Mouse (Mus musculus): ENCODE data around the gene Ksr1.

Gene Ksr1

GRCm38 (mm10) chr11:78986311-78987002 is 159.8 kb downstream of the Ksr1 start:
- in situ Hi-C loops (cut with MboI, MseI) = no loop called here

GRCm38 (mm10) chr11:78985505-78985904 is 160.7 kb downstream of the Ksr1 start:
- in situ Hi-C loops (cut with MboI, MseI) = no loop called here

GRCm38 (mm10) chr11:78984483-78985177 is 161.6 kb downstream of the Ksr1 start, which contains the start of gene Lgals9:
Gene Lgals9, minus strand, starts transcription at chr11:78984946.
- in situ Hi-C loops (cut with MboI, MseI) = no loop called here

GRCm38 (mm10) chr11:78983539-78983938 is 162.7 kb downstream of the Ksr1 start:
- in situ Hi-C loops (cut with MboI, MseI) = no loop called here

GRCm38 (mm10) chr11:78982513-78983291 is 163.5 kb downstream of the Ksr1 start:
- in situ Hi-C loops (cut with MboI, MseI) = no loop called here

GRCm38 (mm10) chr11:78982042-78982441 is 164.2 kb downstream of the Ksr1 start:
- in situ Hi-C loops (cut with MboI, MseI) = no loop called here

GRCm38 (mm10) chr11:78980083-78980634 is 166.0 kb downstream of the Ksr1 start:
- in situ Hi-C loops (cut with MboI, MseI) = no loop called here

- in situ Hi-C loops (cut with MboI, MseI) = no loop called here
Measured at GRCm38 (mm10) chr11:78978176-78979019, 167.8 kb downstream of the Ksr1 start.

- in situ Hi-C loops (cut with MboI, MseI) = no loop called here
Measured at GRCm38 (mm10) chr11:78976731-78977510, 169.3 kb downstream of the Ksr1 start.

- in situ Hi-C loops (cut with MboI, MseI) = no loop called here
Measured at GRCm38 (mm10) chr11:78973381-78974150, 172.6 kb downstream of the Ksr1 start.

GRCm38 (mm10) chr11:78972811-78973351 is 173.3 kb downstream of the Ksr1 start:
- in situ Hi-C loops (cut with MboI, MseI) = no loop called here

- in situ Hi-C loops (cut with MboI, MseI) = no loop called here
Measured at GRCm38 (mm10) chr11:78972328-78972727, 173.9 kb downstream of the Ksr1 start.

GRCm38 (mm10) chr11:78971746-78972145 is 174.5 kb downstream of the Ksr1 start:
- in situ Hi-C loops (cut with MboI, MseI) = no loop called here

GRCm38 (mm10) chr11:78971096-78971495 is 175.1 kb downstream of the Ksr1 start:
- in situ Hi-C loops (cut with MboI, MseI) = no loop called here

- in situ Hi-C loops (cut with MboI, MseI) = no loop called here
Measured at GRCm38 (mm10) chr11:78968121-78968520, 178.1 kb downstream of the Ksr1 start.

- in situ Hi-C loops (cut with MboI, MseI) = no loop called here
Measured at GRCm38 (mm10) chr11:78967371-78967770, 178.8 kb downstream of the Ksr1 start.

Measured in T-helper 2 cell (primary cell).